Mouse (Mus musculus): ENCODE measurements at regions not wholly inside any gene's neighbourhood (a gene's known extent, or its start where the extent isn't known, plus 50 kb on each side); places are given as distances from the start of the nearest gene placed in this dataset.

DNA sequence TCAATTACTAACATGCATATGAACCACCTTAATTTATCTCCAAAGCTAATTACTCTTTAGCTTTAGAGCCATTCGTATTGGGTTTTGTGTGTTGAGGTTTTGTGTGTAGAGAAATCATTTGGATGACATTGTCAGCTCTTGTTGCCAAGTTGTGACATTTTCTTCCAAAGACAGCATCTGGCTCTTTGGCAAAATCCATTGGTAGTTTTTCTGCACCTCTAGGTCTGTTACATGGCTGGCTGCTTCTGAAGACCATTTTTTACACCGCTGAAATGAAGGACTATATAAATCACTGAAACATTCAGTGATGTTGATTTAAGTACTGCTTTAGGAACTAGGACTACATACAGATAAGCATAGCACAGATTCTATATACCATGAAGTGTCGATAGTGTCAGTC, 2426.6 kb downstream of the Pcdh9 start:
- Histone ChIP-seq H3K36me3 (ENCODE audit: insufficient read depth, low read length) (no peaks in the 10 kb centered on the region), H3K4me2 (ENCODE audit: low read depth, low read length, poor library complexity, severe bottlenecking) (no peak overlapping the region), H3K9me3 (ENCODE audit: low read length) (no peaks in the 10 kb centered on the region), H3K9ac (replicated peaks; ENCODE audit: low read length, poor library complexity, severe bottlenecking) (no peak overlapping the region), H3K4me3 (ENCODE audit: low read depth, low read length) (no peak overlapping the region), H3K4me1 (ENCODE audit: insufficient read depth, low read length) (no peaks in the 10 kb centered on the region), H3K27ac (ENCODE audit: low read depth, low read length) (no peak overlapping the region), H3K27me3 (ENCODE audit: insufficient read depth, low read length) (no peaks in the 10 kb centered on the region)
- DNase-seq (ENCODE audit: low spot score) (peak; percentile 67), ATAC-seq (ENCODE audit: low FRiP score) (no peak)
- WGBS = 79% methylated on average over 3 of the region's 3 CpGs
- TF ChIP-seq CTCF (IDR thresholded peaks at IDR 0.05) = no peak

DNA sequence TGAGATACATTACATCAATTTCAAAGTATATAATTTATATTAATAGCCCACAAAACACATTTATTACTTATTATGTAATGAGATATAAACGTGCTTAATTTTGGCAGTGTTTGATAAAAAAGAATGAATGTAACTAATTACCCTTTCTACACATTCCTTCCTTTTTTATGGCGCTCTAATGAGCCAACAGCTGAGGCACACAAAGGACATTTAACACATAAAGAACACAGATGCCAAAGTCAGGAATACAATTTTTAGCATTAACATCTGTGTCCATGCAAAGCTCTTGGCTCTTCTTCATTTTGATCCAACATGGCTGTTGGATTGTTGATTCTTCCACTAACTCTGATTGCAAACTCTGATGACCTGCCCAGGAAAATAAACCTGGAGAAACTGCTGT, 2427.8 kb downstream of the Pcdh9 start:
- Histone ChIP-seq H3K4me3 (ENCODE audit: low read depth, low read length) (no peak overlapping the region), H3K36me3 (ENCODE audit: insufficient read depth, low read length) (no peaks in the 10 kb centered on the region), H3K9me3 (ENCODE audit: low read length) (no peaks in the 10 kb centered on the region), H3K9ac (replicated peaks; ENCODE audit: low read length, poor library complexity, severe bottlenecking) (no peak overlapping the region), H3K27me3 (ENCODE audit: insufficient read depth, low read length) (no peaks in the 10 kb centered on the region), H3K4me2 (ENCODE audit: low read depth, low read length, poor library complexity, severe bottlenecking) (no peak overlapping the region), H3K27ac (ENCODE audit: low read depth, low read length) (no peak overlapping the region), H3K4me1 (ENCODE audit: insufficient read depth, low read length) (no peaks in the 10 kb centered on the region)
- no peak for ATAC-seq (ENCODE audit: low FRiP score)
- WGBS = 80% methylated on average over 2 of the region's 2 CpGs
- DNase-seq (ENCODE audit: low spot score) = no peak
- TF ChIP-seq CTCF (IDR thresholded peaks at IDR 0.05) = no peak

- H3K27me3 ChIP-seq (ENCODE audit: insufficient read depth, low read length) = no peaks in the 10 kb centered on the region
- H3K27ac ChIP-seq (ENCODE audit: low read depth, low read length) = no peak overlapping the region
- no peak overlapping the region for H3K9ac ChIP-seq (replicated peaks; ENCODE audit: low read length, poor library complexity, severe bottlenecking)
- no peak for DNase-seq (ENCODE audit: low spot score)
- 83% methylated on average over 4 of the region's 4 CpGs for WGBS
- no peak for ATAC-seq (ENCODE audit: low FRiP score)
- no peaks in the 10 kb centered on the region for H3K4me1 ChIP-seq (ENCODE audit: insufficient read depth, low read length)
- no peak overlapping the region for H3K4me3 ChIP-seq (ENCODE audit: low read depth, low read length)
- H3K9me3 ChIP-seq (ENCODE audit: low read length) = no peaks in the 10 kb centered on the region
- no peaks in the 10 kb centered on the region for H3K36me3 ChIP-seq (ENCODE audit: insufficient read depth, low read length)
- no peak for TF ChIP-seq CTCF (IDR thresholded peaks at IDR 0.05)
- H3K4me2 ChIP-seq (ENCODE audit: low read depth, low read length, poor library complexity, severe bottlenecking) = no peak overlapping the region
These were observed 2431.7 kb downstream of the Pcdh9 start for GRCm38 (mm10) chr14:91458756-91459155.

All from midbrain, postnatal 0 days (tissue).